Mouse (Mus musculus): ENCODE measurements around the gene Tmtc3.
"Not testable (repeated sequence)": the region's sequence is repeated elsewhere in the genome, so short reads cannot be mapped to it uniquely, and the experiment has no call there.

Gene Tmtc3

DNA sequence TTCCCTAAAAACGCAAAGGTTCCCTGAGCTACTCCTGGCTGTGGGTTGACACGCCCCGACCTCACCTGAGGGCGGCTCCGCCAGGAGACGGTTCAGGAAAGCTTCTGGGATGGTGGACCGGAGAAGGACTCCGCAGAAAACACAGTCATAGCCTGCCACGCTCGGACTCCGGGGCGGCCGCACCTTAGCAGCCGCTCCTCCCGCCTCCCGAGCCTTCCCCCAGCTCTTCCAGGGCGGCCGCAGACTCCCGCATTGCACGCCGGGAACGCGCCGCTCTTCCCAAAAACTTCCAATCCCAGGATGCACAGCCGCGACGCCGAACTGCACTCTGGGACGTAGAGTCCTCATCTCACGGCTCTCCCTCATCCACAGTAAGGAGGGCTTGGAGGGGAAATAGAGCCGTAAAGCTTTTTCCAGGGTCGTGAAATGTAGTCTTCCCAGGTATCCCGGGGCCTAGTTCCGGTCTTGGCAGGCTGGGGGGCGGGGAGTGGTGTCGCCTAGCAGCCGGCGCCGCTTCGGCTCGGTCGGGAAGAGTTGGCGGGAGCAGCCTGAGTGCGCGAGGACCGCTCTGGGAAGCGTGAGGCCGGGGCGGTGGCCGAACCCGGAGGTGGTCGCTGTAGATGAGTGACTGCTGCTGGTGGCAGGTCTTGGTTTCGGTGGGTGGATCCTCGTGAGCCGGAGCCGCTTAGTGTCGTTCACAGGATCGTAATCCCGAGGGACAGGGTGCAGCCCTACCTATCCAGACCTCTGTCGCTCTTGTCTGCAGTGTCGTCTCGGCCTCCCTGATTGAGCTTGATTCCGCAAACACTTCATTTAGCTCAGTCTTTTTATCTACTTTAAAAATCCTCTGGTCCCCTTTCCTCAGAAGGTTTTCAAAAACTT lies at the start of gene Tmtc3, which contains the start of gene Cep290:
Tmtc3 (minus strand) TSS at position 254 of the 882 bp plus-strand sequence.
Cep290 (plus strand) TSS at position 462 of the 882 bp plus-strand sequence.
- DNase-seq (ENCODE audit: low read depth, low spot score): peak; percentile 99

DNA sequence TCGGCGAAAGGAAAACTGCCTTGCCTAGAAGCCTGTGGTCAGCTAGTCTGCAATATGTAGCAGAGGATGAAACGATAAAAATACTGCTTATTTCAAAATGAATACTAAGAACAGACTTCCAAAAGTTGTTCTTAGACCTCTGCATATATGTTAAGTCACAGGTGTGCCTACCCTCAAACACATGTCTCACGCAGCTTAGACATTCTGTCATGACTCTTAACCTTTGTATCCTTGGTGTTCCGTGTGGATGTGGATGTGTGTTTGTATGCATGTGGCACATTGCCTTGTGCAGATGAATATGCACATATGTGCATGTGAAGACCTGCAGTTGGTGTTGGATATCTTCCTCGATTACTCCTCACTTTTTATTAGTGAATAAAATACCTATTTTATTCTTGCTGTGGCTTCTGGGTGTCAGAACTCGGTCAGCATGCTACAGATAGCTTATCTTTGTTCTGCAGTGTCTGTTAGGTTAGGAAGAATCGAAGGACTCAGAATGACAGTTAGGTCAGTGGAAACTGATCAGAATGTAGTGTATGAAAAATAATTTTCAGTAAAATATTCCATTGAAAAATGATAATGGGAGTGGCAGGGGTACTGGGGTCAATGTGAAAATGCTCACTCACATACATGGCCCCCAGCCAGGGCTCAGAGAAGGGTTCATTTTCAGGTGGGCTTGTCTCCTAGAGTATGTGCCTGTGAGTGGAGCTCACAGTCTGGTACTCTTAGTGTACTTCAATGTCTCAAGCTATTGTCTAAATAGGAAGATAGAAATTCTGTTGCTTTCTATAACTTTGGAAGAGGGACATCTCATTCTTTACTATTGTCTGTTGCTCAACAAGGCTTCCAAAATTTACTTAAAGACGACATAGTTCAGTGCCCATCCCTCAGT lies 37.6 kb upstream of the Tmtc3 start:
- DNase-seq (ENCODE audit: low read depth, low spot score): no peak

GRCm38 (mm10) chr10:100522330-100522729 lies 35.2 kb upstream of the Tmtc3 start:
- no peak for DNase-seq (ENCODE audit: low read depth, low spot score)

- DNase-seq (ENCODE audit: low read depth, low spot score): no peak
These were observed 34.5 kb upstream of the Tmtc3 start for GRCm38 (mm10) chr10:100521617-100522016.

- DNase-seq (ENCODE audit: low read depth, low spot score): no peak
These were observed 21.0 kb upstream of the Tmtc3 start for GRCm38 (mm10) chr10:100508170-100508569.

DNA sequence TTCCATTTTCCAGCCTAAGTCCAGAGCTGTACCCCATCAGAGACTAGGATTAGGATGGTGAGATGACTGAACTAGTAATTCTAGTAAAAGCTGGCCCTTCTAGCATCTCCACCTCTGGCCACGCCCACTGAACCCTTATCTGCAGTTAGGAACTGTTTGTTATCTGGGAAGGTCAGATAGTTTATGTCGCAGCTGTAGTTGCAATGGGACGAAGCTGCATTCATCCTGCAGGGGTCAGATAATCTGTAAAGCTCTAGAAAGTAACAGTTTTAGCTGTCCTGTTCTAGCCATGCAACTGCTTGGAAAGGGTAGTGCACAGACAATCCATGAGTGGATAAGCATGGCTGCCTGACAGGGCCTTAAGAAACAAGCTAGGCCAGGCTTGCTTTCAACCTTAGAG lies 11.2 kb upstream of the Tmtc3 start:
- DNase-seq (ENCODE audit: low read depth, low spot score): no peak

DNA sequence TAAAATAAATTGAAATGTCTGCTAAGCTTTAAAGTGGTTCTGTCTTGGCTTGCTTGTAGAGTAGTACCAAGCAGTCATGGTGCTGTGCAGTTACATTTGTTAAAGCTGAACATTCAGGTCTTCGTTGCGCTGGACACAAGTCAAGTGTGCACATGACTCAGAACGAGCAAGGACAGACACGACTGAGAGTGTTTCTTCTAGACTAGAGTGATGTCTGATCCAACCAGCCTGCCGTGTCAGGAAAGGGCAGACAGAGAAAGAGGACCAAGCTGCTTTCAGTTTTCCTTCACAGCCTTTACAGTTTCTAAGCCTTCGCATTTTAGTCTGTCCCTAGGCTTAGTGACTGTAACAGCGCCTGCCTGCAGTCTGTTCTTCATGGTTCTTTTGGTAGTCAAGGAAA lies 4.8 kb upstream of the Tmtc3 start:
- no peak for DNase-seq (ENCODE audit: low read depth, low spot score)

- no peak for DNase-seq (ENCODE audit: low read depth, low spot score)
These were observed 451 bp downstream of the Tmtc3 start for GRCm38 (mm10) chr10:100486701-100487096.

DNA sequence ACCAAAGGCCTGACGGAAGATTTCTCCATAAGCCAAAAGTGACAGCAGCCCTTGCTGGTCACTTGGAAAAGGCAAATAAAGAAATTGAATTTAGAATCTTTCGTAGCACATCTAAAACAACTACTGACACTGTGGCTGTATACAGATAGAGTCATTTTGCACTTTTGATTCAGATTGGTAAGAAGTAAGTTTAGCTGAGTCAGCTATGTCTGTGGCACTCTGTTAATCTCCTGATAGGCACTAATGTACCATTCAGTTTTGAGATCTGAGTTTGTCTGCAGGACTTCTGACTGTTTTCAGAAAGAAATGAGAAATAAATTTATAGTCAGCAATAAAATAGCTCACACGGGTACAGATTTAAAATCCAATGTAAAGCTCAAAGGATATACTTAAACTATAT lies 7.6 kb downstream of the Tmtc3 start:
- DNase-seq (ENCODE audit: low read depth, low spot score): no peak

DNA sequence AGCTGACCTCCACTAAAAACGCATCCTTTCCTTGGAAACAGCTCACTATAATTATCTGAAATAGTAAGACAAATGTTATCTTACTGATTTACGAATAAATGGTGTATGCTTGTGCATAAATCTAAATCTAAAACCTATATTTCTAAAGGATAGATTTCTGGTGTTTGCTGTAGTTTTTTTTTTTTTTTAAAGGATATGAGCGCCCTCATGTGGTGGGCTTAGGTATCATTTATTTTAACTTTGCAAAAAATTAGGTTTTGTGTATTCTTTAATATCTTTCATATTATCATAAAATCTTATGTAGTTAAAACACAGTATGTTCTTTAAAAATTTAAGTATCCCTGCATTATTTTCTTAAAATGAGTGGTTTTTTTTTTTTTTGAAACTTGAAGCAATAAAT lies 12.1 kb downstream of the Tmtc3 start:
- DNase-seq (ENCODE audit: low read depth, low spot score): no peak

GRCm38 (mm10) chr10:100460515-100460914 lies 26.6 kb downstream of the Tmtc3 start:
- DNase-seq (ENCODE audit: low read depth, low spot score): no peak

DNA sequence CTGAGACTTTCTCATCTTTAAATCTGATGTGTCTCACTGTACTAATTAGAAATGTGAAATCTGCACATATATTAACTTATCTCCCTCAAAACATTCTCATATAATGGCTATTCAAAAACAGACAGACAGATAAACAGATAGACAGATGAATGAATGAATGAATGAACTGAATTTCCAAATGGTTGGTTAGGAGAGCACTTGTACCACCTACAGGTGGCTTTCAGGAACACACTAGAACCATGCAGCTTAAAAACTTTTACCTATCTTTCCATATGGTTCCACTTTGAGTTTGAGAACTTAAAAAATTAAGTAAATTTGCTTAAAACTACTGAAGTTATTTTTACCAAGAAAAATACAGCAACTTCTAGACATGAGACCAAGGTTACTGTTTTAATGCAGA lies 37.8 kb downstream of the Tmtc3 start:
- DNase-seq (ENCODE audit: low read depth, low spot score): no peak

GRCm38 (mm10) chr10:100427592-100427991 lies 59.6 kb downstream of the Tmtc3 start:
- no peak for DNase-seq (ENCODE audit: low read depth, low spot score)

GRCm38 (mm10) chr10:100415566-100415965 lies 71.6 kb downstream of the Tmtc3 start:
- DNase-seq (ENCODE audit: low read depth, low spot score): no peak

DNA sequence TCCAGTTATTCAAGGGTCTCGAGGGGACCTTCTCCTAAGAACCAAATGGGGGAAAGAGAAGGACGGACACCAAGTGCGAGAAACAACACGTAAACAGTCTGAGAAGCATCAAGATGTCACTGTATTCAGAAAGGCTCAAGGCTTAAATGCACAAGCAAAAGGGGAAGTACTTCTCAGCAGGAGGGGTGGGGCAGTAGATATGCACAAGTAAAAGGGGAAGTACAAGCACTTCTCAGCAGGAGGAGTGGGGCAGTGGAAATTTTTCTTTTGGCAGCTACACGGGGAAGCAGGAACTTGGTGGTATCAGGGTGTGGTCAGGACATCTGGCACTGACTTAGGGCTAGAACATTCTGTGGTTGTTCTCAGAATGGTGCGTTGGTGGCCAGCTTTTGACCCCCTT lies 84.8 kb downstream of the Tmtc3 start:
- not testable (repeated sequence) for DNase-seq (ENCODE audit: low read depth, low spot score)

All from telencephalon, adult 2 months (tissue).